Mouse (Mus musculus) midbrain, postnatal 0 days (tissue): ENCODE data around the gene Fam192a. TPM values are rescaled to one million over a fixed set of nuclear protein-coding genes. Genes with fewer than 3 reads are reported as not detected.
A peak's percentile ranks its signal among the peaks of the same experiment; 100 is the strongest.

Experiments
- ATAC-seq: fragments of 200-750 bp; cut with Nextera tagmentation; 2 replicates; pipeline ENCODE4 v1.8.0; 2017; ENCODE audit warnings: moderate number of reproducible peaks, mild to moderate bottlenecking, moderate TSS enrichment, moderate library complexity; ENCODE audit not compliant: low FRiP score
- DNase-seq: peaks from one replicate; pipeline ENCODE4 v3.0.0-alpha.2; 2015; ENCODE audit warnings: low spot score
- H3K27ac ChIP-seq: fragments of 300-500 bp; sonication (generic); 2 replicates; pipeline ENCODE4 v1.5.1; 2014; ENCODE audit warnings: low read depth, mild to moderate bottlenecking, low read length, mixed read lengths
- H3K27me3 ChIP-seq: fragments of 300-500 bp; sonication (generic); 2 replicates; pipeline ENCODE4 v1.6.1; 2014; ENCODE audit warnings: low read length, control low read depth, mixed read lengths; ENCODE audit not compliant: insufficient read depth
- H3K36me3 ChIP-seq: fragments of 300-500 bp; sonication (generic); 2 replicates; pipeline ENCODE4 v1.6.1; 2014; ENCODE audit warnings: low read length, control low read depth, mixed read lengths; ENCODE audit not compliant: insufficient read depth
- H3K4me1 ChIP-seq: fragments of 300-500 bp; sonication (generic); 2 replicates; pipeline ENCODE4 v1.6.1; 2014; ENCODE audit warnings: mild to moderate bottlenecking, control low read depth, antibody characterized with exemption, low read length, mixed read lengths; ENCODE audit not compliant: insufficient read depth
- H3K4me2 ChIP-seq: fragments of 300-500 bp; sonication (generic); 2 replicates; pipeline ENCODE4 v1.6.1; 2014; ENCODE audit warnings: low read depth, mild to moderate bottlenecking, low read length, mixed read lengths; ENCODE audit not compliant: poor library complexity, severe bottlenecking
- H3K4me3 ChIP-seq: fragments of 300-500 bp; sonication (generic); 2 replicates; pipeline ENCODE4 v1.5.1; 2014; ENCODE audit warnings: low read depth, mild to moderate bottlenecking, low read length, moderate library complexity
- H3K9ac ChIP-seq: fragments of 300-500 bp; sonication (generic); replicated peaks from 2 replicates; pipeline ENCODE4 v1.6.1; 2014; ENCODE audit warnings: mild to moderate bottlenecking, low read length, moderate library complexity, mixed read lengths; ENCODE audit not compliant: poor library complexity, severe bottlenecking
- H3K9me3 ChIP-seq: fragments of 300-500 bp; sonication (generic); 2 replicates; pipeline ENCODE4 v1.6.1; 2016; ENCODE audit warnings: low read length, control low read depth
- CTCF ChIP-seq: IDR thresholded peaks from 2 replicates; pipeline ENCODE4 v1.5.1; 2016; ENCODE audit warnings: antibody characterized with exemption, mild to moderate bottlenecking
- WGBS: fragments of 180-500 bp; shearing (Covaris S2); extraction: QIAGEN DNeasy Blood & Tissue Kit; methylation state at CpG from one replicate; pipeline ENCODE4 v1.1.7; 2014; 5-methylcytosine and 5-hydroxymethylcytosine counted together
- polyA plus RNA-seq: library from polyadenylated mRNA; unstranded; fragments of >200 nt; fragmentation: Nextera tagmentation; extraction: Ambion mirVana; gene quantifications from 2 replicates; pipeline ENCODE4 v1.2.1, GENCODE M21; 2015
- total RNA-seq: library from RNA; depleted of rRNA; stranded (reverse); fragments of >200 nt; gene quantifications from 2 replicates; pipeline ENCODE4 v1.2.3, GENCODE M21; 2014

Gene Fam192a
- total and polyA plus RNA-seq, 2 experiments from 2014 or later: 36.3 to 62.2 TPM

- Histone ChIP-seq H3K4me2 (no peak overlapping the region), H3K36me3 (no peaks in the 10 kb centered on the region), H3K4me3 (no peak overlapping the region), H3K4me1 (no peaks in the 10 kb centered on the region), H3K27ac (no peak overlapping the region), H3K9me3 (no peaks in the 10 kb centered on the region), H3K9ac (no peak overlapping the region), H3K27me3 (no peaks in the 10 kb centered on the region)
- DNase-seq: no peak
- no peak for TF ChIP-seq CTCF
- no peak for ATAC-seq
- WGBS: 68% methylated on average over 18 of the region's 18 CpGs
Observed at GRCm38 (mm10) chr8:94540889-94541795, 60.7 kb downstream of the Fam192a start.

- WGBS: 72% methylated on average over 2 of the region's 2 CpGs
- H3K4me1 ChIP-seq: no peaks in the 10 kb centered on the region
- no peak overlapping the region for H3K9ac ChIP-seq
- no peak overlapping the region for H3K4me3 ChIP-seq
- no peak for TF ChIP-seq CTCF
- H3K4me2 ChIP-seq: no peak overlapping the region
- H3K27ac ChIP-seq: no peak overlapping the region
- no peaks in the 10 kb centered on the region for H3K27me3 ChIP-seq
- no peaks in the 10 kb centered on the region for H3K9me3 ChIP-seq
- ATAC-seq (no peak), DNase-seq (no peak)
- H3K36me3 ChIP-seq: no peaks in the 10 kb centered on the region
Observed at GRCm38 (mm10) chr8:94540025-94540424, 61.8 kb downstream of the Fam192a start.

DNA sequence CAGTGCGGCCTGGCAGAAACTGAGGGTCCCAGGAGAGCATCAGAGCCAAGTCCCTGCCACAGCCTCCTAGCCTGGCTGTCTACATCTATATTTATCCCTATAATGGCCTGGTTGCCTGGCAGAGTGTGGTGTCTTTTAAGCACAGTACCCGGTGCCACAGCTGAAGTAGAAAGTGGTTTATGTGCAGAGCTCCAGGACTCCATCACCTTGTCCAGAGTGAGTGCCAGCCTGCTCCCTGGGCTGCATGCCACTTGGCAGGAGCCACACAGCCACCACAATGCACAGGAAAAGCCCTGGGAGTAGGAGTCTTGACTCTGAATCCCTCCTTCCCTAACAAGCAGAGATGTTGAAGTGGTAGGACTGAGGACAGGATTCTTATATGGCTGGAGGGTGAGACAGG, 64.3 kb downstream of the Fam192a start:
- 0 out of 2 replicates have a peak, but pooled peaks cover 7% of the 10 kb centered on the region for H3K27me3 ChIP-seq
- DNase-seq: peak; percentile 51
- WGBS: 60% methylated on average over 2 of the region's 2 CpGs
- no peak overlapping the region for H3K4me2 ChIP-seq
- H3K27ac ChIP-seq: no peak overlapping the region
- no peaks in the 10 kb centered on the region; the same call in 1 of the 2 replicates for H3K4me1 ChIP-seq
- H3K9me3 ChIP-seq: no peaks in the 10 kb centered on the region
- H3K9ac ChIP-seq: no peak overlapping the region
- no peaks in the 10 kb centered on the region for H3K36me3 ChIP-seq
- no peak for TF ChIP-seq CTCF
- H3K4me3 ChIP-seq: no peak overlapping the region
- ATAC-seq: no peak

- H3K4me2 ChIP-seq: 0 out of 2 replicates have a peak overlapping the region, but pooled peaks have one; percentile 2
- no peak overlapping the region for H3K9ac ChIP-seq
- H3K27ac ChIP-seq: no peak overlapping the region; the same call in 1 of the 2 replicates
- DNase-seq (no peak), ATAC-seq (no peak)
- H3K27me3 ChIP-seq: 0 out of 2 replicates have a peak, but pooled peaks cover 7% of the 10 kb centered on the region
- H3K4me3 ChIP-seq: no peak overlapping the region
- no peaks in the 10 kb centered on the region; the same call in 1 of the 2 replicates for H3K4me1 ChIP-seq
- no peaks in the 10 kb centered on the region for H3K9me3 ChIP-seq
- WGBS: 65% methylated on average over 7 of the region's 7 CpGs
- H3K36me3 ChIP-seq: no peaks in the 10 kb centered on the region
- no peak for TF ChIP-seq CTCF
Observed at GRCm38 (mm10) chr8:94535631-94536030, 66.2 kb downstream of the Fam192a start.

- Histone ChIP-seq H3K4me2 (peak overlapping the region; percentile 98), H3K9ac (no peak overlapping the region), H3K27ac (no peak overlapping the region), H3K4me3 (no peak overlapping the region), H3K9me3 (no peaks in the 10 kb centered on the region), H3K4me1 (no peaks in the 10 kb centered on the region; the same call in 1 of the 2 replicates), H3K36me3 (no peaks in the 10 kb centered on the region), H3K27me3 (0 out of 2 replicates have a peak, but pooled peaks cover 7% of the 10 kb centered on the region)
- WGBS: 50% methylated on average over 4 of the region's 4 CpGs
- ATAC-seq: no peak
- TF ChIP-seq CTCF: no peak
- DNase-seq: no peak
Observed at GRCm38 (mm10) chr8:94534612-94535011, 67.2 kb downstream of the Fam192a start.
